Mouse (Mus musculus) embryonic facial prominence, embryonic 12.5 days (tissue): Measurements from ENCODE around the gene Gm44973. TPM values are rescaled to one million over a fixed set of nuclear protein-coding genes. Genes with fewer than 3 reads are reported as not detected.
"Not testable (repeated sequence)": the region's sequence is repeated elsewhere in the genome, so short reads cannot be mapped to it uniquely, and the experiment has no call there.

Experiments used
- ATAC-seq: fragments of 200-750 bp; cut with Nextera tagmentation; 2 replicates; pipeline ENCODE4 v1.8.0; 2017; ENCODE audit not compliant: insufficient number of reproducible peaks, insufficient read depth, low FRiP score, low TSS enrichment
- H3K27ac ChIP-seq: fragments of 300-500 bp; sonication (generic); 2 replicates; pipeline ENCODE4 v1.5.1; 2016; ENCODE audit warnings: mild to moderate bottlenecking
- H3K27me3 ChIP-seq: fragments of 300-500 bp; sonication (generic); 2 replicates; pipeline ENCODE4 v1.6.1; 2016; ENCODE audit warnings: mild to moderate bottlenecking, moderate library complexity
- H3K36me3 ChIP-seq: fragments of 300-500 bp; sonication (generic); 2 replicates; pipeline ENCODE4 v1.6.1; 2016; ENCODE audit warnings: mild to moderate bottlenecking
- H3K4me1 ChIP-seq: fragments of 300-500 bp; sonication (generic); 2 replicates; pipeline ENCODE4 v1.6.1; 2016
- H3K4me2 ChIP-seq: fragments of 300-500 bp; sonication (generic); replicated peaks from 2 replicates; pipeline ENCODE4 v1.6.1; 2016; ENCODE audit warnings: mild to moderate bottlenecking, moderate library complexity
- H3K4me3 ChIP-seq: fragments of 300-500 bp; sonication (generic); 2 replicates; pipeline ENCODE4 v1.5.1; 2016; ENCODE audit warnings: mild to moderate bottlenecking
- H3K9ac ChIP-seq: fragments of 300-500 bp; sonication (generic); 2 replicates; pipeline ENCODE4 v1.6.1; 2016; ENCODE audit warnings: mild to moderate bottlenecking, moderate library complexity
- H3K9me3 ChIP-seq: fragments of 300-500 bp; sonication (generic); 2 replicates; pipeline ENCODE4 v1.6.1; 2016; ENCODE audit warnings: mild to moderate bottlenecking, moderate library complexity
- WGBS: fragments of 180-500 bp; shearing (Covaris S2); methylation state at CpG from one replicate; pipeline ENCODE4 v1.1.7; 2016; 5-methylcytosine and 5-hydroxymethylcytosine counted together
- polyA plus RNA-seq: library from polyadenylated mRNA; unstranded; fragments of >200 nt; fragmentation: Nextera tagmentation; extraction: Ambion mirVana; gene quantifications from 2 replicates; pipeline ENCODE4 v1.2.1, GENCODE M21; 2016

The Gm44973 gene
- polyA plus RNA-seq, 1 experiment from 2014 or later: not detected

DNA sequence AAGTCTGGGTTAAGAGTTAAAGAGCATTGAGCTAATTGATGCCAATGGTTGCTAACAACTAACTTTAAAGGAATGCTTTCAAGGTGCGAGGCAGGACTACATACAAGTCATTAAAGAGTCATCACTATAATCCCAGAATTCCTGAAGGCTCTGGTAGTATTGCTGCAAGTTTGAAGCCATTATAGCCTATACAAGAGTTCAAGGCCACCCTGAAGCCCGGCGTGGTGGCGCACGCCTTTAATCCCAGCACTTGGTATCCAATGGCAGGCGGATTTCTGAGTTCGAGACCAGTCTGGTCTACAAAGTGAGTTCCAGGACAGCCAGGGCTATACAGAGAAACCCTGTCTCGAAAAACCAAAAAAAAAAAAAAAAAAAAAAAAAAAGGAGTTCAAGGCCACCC, 4.3 kb downstream of the Gm44973 start:
- Histone ChIP-seq H3K9ac (peak overlapping the region; percentile 92; the same call in 1 of the 2 replicates), H3K27ac (peak overlapping the region; percentile 98), H3K4me2 (peak overlapping the region; percentile 82), H3K36me3 (peaks cover 25% of the 10 kb centered on the region), H3K4me1 (peaks cover 11% of the 10 kb centered on the region), H3K4me3 (peak overlapping the region; percentile 87)
- ATAC-seq, H3K9me3 ChIP-seq, H3K27me3 ChIP-seq: not testable (repeated sequence)
- WGBS: 27% methylated on average over 8 of the region's 8 CpGs

DNA sequence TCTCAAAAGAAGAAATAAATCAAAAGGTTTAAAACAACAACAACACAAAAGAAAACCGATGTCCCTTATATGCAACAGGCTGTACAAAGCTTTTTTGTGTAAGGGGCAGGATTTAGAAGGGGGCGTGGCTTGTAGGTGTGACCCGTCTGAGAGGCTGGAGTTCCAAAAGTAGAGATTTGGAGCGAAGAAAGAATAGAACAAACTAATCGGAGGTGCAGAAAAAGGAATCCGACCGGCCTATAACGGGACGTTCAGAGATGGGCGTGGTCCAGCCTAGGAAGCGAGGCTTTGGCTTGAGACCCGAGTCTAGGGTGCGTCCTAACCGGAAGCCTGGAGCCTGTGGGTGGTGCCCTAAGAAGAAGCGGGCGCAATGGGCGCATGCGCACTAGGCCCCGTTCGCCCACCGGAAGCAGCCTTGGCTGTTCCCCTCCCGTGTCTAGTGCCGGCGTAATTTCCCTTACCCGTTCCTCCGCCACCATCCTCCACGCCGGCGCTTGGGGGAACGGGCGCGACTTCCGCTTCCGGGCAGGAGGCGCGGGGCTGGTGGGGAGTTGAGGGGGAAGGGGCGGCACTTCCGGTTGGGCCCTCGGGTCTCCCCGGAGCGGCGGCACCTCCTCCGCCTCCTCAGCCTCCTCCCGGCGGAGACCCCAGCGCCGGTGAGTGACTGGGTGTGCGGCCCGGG, 4.8 kb downstream of the Gm44973 start, which contains the start of the genes Zfp865 and Ccdc106:
Zfp865 (plus strand) TSS at position 377 of the 682 bp plus-strand sequence.
Ccdc106 (plus strand) TSS at position 554 of the 682 bp plus-strand sequence.
- H3K36me3 ChIP-seq: peaks cover 29% of the 10 kb centered on the region
- H3K9me3 ChIP-seq: no peaks in the 10 kb centered on the region
- under 1% methylated on average over 48 of the region's 49 CpGs for WGBS
- peak within 1 kb of the TSS; percentile 92 for H3K9ac ChIP-seq
- peaks cover 11% of the 10 kb centered on the region for H3K4me1 ChIP-seq
- peak within 1 kb of the TSS; percentile 98 for H3K27ac ChIP-seq
- H3K27me3 ChIP-seq: no peaks in the 10 kb centered on the region
- ATAC-seq: peak; percentile 83
- H3K4me2 ChIP-seq: peak within 1 kb of the TSS; percentile 82
- peak within 1 kb of the TSS; percentile 87 for H3K4me3 ChIP-seq

- peak overlapping the region; percentile 82 for H3K4me2 ChIP-seq
- no peaks in the 10 kb centered on the region for H3K9me3 ChIP-seq
- peak overlapping the region; percentile 98 for H3K27ac ChIP-seq
- H3K4me3 ChIP-seq: peak overlapping the region; percentile 87
- whole genome bisulfite sequencing: 0% methylated on average over 11 of the region's 15 CpGs
- H3K4me1 ChIP-seq: peaks cover 11% of the 10 kb centered on the region
- peak overlapping the region; percentile 92 for H3K9ac ChIP-seq
- ATAC-seq: peak; percentile 5
- no peaks in the 10 kb centered on the region for H3K27me3 ChIP-seq
- H3K36me3 ChIP-seq: peaks cover 33% of the 10 kb centered on the region
These were observed 5.4 kb downstream of the Gm44973 start for GRCm38 (mm10) chr7:5020685-5021084.

- Histone ChIP-seq H3K27ac (peak overlapping the region; percentile 98), H3K4me2 (peak overlapping the region; percentile 82), H3K9ac (peak overlapping the region; percentile 92), H3K27me3 (no peaks in the 10 kb centered on the region), H3K4me3 (peak overlapping the region; percentile 87), H3K4me1 (peaks cover 7% of the 10 kb centered on the region), H3K36me3 (peaks cover 37% of the 10 kb centered on the region), H3K9me3 (no peaks in the 10 kb centered on the region)
- ATAC-seq: no peak
- 49% methylated on average over 5 of the region's 5 CpGs for WGBS
These were observed 5.9 kb downstream of the Gm44973 start for GRCm38 (mm10) chr7:5021197-5021596.

GRCm38 (mm10) chr7:5029543-5029942, 14.2 kb downstream of the Gm44973 start:
- Histone ChIP-seq H3K4me1 (no peaks in the 10 kb centered on the region), H3K4me2 (no peak overlapping the region), H3K36me3 (peaks cover 92% of the 10 kb centered on the region), H3K9ac (no peak overlapping the region), H3K9me3 (peaks cover 49% of the 10 kb centered on the region), H3K27ac (no peak overlapping the region), H3K27me3 (no peaks in the 10 kb centered on the region), H3K4me3 (no peak overlapping the region)
- WGBS: 95% methylated on average over 22 of the region's 22 CpGs
- no peak for ATAC-seq

DNA sequence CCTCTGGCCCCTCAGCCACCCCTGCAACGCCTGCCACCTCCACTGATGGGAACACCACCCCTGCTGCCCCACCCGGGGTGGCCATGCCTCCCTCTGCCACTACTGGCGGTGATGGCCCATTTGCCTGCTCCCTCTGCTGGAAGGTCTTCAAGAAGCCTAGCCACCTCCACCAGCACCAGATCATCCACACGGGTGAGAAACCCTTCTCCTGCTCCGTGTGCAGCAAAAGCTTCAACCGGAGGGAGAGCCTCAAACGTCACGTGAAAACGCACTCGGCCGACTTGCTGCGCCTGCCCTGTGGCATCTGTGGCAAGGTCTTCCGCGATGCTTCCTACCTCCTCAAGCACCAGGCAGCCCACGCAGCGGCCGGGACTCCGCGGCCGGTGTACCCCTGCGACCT, 14.7 kb downstream of the Gm44973 start:
- no peak for ATAC-seq
- Histone ChIP-seq H3K9me3 (peaks cover 49% of the 10 kb centered on the region), H3K4me3 (peak overlapping the region; percentile 5; the same call in 1 of the 2 replicates), H3K27me3 (no peaks in the 10 kb centered on the region), H3K4me2 (no peak overlapping the region), H3K27ac (no peak overlapping the region), H3K36me3 (peaks cover 92% of the 10 kb centered on the region), H3K9ac (no peak overlapping the region), H3K4me1 (no peaks in the 10 kb centered on the region)
- WGBS: 92% methylated on average over 21 of the region's 21 CpGs

DNA sequence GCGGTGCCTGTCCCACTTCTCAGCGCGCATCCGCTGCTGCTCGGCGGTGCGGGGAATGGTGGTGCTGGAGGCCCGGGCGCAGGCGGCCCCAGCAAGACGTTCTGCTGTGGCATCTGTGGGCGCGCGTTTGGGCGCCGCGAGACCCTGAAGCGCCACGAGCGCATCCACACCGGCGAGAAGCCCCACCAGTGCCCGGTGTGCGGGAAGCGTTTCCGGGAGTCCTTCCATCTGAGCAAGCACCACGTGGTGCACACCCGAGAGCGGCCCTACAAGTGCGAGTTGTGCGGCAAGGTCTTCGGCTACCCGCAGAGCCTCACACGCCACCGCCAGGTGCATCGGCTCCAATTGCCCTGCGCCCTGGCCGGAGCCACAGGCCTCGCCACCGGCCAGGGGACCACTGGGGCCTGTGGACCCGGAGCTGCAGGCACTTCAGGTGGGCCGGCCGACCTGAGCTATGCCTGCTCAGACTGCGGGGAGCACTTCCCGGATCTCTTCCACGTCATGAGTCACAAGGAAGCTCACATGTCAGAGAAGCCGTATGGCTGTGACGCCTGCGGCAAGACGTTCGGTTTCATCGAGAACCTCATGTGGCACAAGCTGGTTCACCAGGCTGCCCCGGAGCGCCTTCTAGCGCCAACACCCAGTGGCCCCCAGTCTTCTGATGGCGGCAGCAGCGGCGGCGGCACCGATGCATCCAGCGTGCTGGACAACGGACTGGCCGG, 15.4 kb downstream of the Gm44973 start:
- peaks cover 54% of the 10 kb centered on the region for H3K9me3 ChIP-seq
- H3K4me1 ChIP-seq: no peaks in the 10 kb centered on the region
- H3K4me2 ChIP-seq: no peak overlapping the region
- no peak overlapping the region for H3K27ac ChIP-seq
- H3K27me3 ChIP-seq: no peaks in the 10 kb centered on the region
- WGBS: 86% methylated on average over 63 of the region's 63 CpGs
- no peak overlapping the region for H3K9ac ChIP-seq
- H3K36me3 ChIP-seq: peaks cover 96% of the 10 kb centered on the region
- peak overlapping the region; percentile 5; the same call in 1 of the 2 replicates for H3K4me3 ChIP-seq
- no peak for ATAC-seq

- no peak for ATAC-seq
- Histone ChIP-seq H3K36me3 (peaks cover 95% of the 10 kb centered on the region), H3K27me3 (no peaks in the 10 kb centered on the region), H3K4me1 (no peaks in the 10 kb centered on the region), H3K9ac (no peak overlapping the region), H3K4me3 (0 out of 2 replicates have a peak overlapping the region, but pooled peaks have one; percentile 6), H3K9me3 (peaks cover 59% of the 10 kb centered on the region), H3K27ac (no peak overlapping the region), H3K4me2 (no peak overlapping the region)
- WGBS: 79% methylated on average over 46 of the region's 46 CpGs
These were observed 16.2 kb downstream of the Gm44973 start for GRCm38 (mm10) chr7:5031496-5031895.

DNA sequence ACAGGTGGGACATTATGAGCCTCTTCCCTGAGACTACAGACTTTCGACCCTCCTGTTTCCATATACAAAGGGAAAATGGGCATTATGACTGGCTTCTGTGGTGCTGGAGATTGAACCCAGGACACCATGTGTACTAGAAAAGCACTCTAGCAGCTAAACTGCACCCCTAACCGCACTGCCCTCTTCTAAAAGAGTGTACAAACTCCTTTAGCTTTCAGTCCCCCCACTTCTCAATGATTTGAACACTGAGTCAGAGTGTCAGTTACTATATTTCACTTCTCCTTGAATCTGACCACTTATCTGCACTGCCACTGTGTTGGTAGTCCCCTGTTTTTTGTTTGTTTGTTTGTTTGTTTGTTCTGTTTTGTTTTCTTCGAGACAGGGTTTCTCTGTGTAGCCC, 18.5 kb downstream of the Gm44973 start, which contains the start of gene 4632433K11Rik:
4632433K11Rik (plus strand) TSS at position 301 of the 400 bp plus-strand sequence.
- H3K27me3 ChIP-seq: no peaks in the 10 kb centered on the region
- peaks cover 79% of the 10 kb centered on the region for H3K36me3 ChIP-seq
- no peaks in the 10 kb centered on the region for H3K4me1 ChIP-seq
- peaks cover 56% of the 10 kb centered on the region for H3K9me3 ChIP-seq
- H3K9ac ChIP-seq: no peak within 1 kb of the TSS
- 91% methylated on average over 3 of the region's 3 CpGs for WGBS
- no peak within 1 kb of the TSS for H3K27ac ChIP-seq
- ATAC-seq: no peak
- H3K4me2 ChIP-seq: no peak within 1 kb of the TSS
- no peak within 1 kb of the TSS for H3K4me3 ChIP-seq

GRCm38 (mm10) chr7:5035628-5036027, 20.3 kb downstream of the Gm44973 start:
- Histone ChIP-seq H3K9me3 (peaks cover 38% of the 10 kb centered on the region), H3K27ac (no peak overlapping the region), H3K4me3 (no peak overlapping the region), H3K4me1 (peaks cover 6% of the 10 kb centered on the region; the same call in 1 of the 2 replicates), H3K36me3 (peaks cover 61% of the 10 kb centered on the region), H3K9ac (no peak overlapping the region), H3K27me3 (no peaks in the 10 kb centered on the region), H3K4me2 (no peak overlapping the region)
- WGBS: 94% methylated on average over 17 of the region's 17 CpGs
- no peak for ATAC-seq

- no peak for ATAC-seq
- Histone ChIP-seq H3K27ac (no peak overlapping the region), H3K27me3 (no peaks in the 10 kb centered on the region), H3K4me1 (peaks cover 6% of the 10 kb centered on the region; the same call in 1 of the 2 replicates), H3K36me3 (peaks cover 56% of the 10 kb centered on the region), H3K9me3 (peaks cover 33% of the 10 kb centered on the region), H3K4me3 (no peak overlapping the region), H3K9ac (no peak overlapping the region), H3K4me2 (no peak overlapping the region)
- WGBS: 92% methylated on average over 9 of the region's 9 CpGs
These were observed 20.8 kb downstream of the Gm44973 start for GRCm38 (mm10) chr7:5036136-5036535.
